ENCODE assay signal across 20 mouse cellular contexts in genomic region chr2:39338832-39339649, GRCm38 (mm10).
DNase-seq lines count a peak whose midpoint lies in the region; ATAC-seq lines count a peak whose summit lies in the region.
"Had no signal": no experiment of that assay in that cellular context is flagged by ENCODE, and none has a peak within 500 bp of the region (broad histone marks: within the 10 kb centered on the region; RNA-seq: fewer than 3 reads in every experiment).

No protein-coding gene starts in this region.

- H3K27me3 ChIP-seq in forebrain, embryonic 12.5 days = no peaks in the 10 kb centered on the region
- H3K27me3 ChIP-seq in forebrain, embryonic 16.5 days (replicated peaks; ENCODE audit: control insufficient read depth, insufficient read depth, low read length) = no peaks in the 10 kb centered on the region
- H3K27me3 ChIP-seq in kidney, embryonic 15.5 days = no peaks in the 10 kb centered on the region
- H3K27me3 ChIP-seq in neural tube, embryonic 12.5 days (replicated peaks) = no peaks in the 10 kb centered on the region
- H3K27me3 ChIP-seq: heart, embryonic 12.5 days; limb, embryonic 12.5 days; liver, embryonic 13.5 days; lung, embryonic 15.5 days had no signal

- H3K4me1 ChIP-seq in forebrain, embryonic 12.5 days = no peaks in the 10 kb centered on the region
- no peaks in the 10 kb centered on the region for H3K4me1 ChIP-seq in forebrain, embryonic 16.5 days (replicated peaks; ENCODE audit: control insufficient read depth, insufficient read depth, low read length)
- peaks cover 6% of the 10 kb centered on the region; the same call in 1 of the 2 replicates for H3K4me1 ChIP-seq in kidney, embryonic 15.5 days
- no peaks in the 10 kb centered on the region for H3K4me1 ChIP-seq in neural tube, embryonic 12.5 days
- H3K4me1 ChIP-seq: heart, embryonic 12.5 days; liver, embryonic 13.5 days; lung, embryonic 15.5 days had no signal

- H3K9me3 ChIP-seq in forebrain, embryonic 12.5 days = no peaks in the 10 kb centered on the region
- no peaks in the 10 kb centered on the region for H3K9me3 ChIP-seq in forebrain, embryonic 16.5 days (ENCODE audit: control insufficient read depth, low read length)
- no peaks in the 10 kb centered on the region for H3K9me3 ChIP-seq in kidney, embryonic 15.5 days (replicated peaks)
- H3K9me3 ChIP-seq in neural tube, embryonic 12.5 days = no peaks in the 10 kb centered on the region
- H3K9me3 ChIP-seq: heart, embryonic 12.5 days; limb, embryonic 12.5 days; liver, embryonic 13.5 days; lung, embryonic 15.5 days had no signal

- H3K27ac ChIP-seq in forebrain, embryonic 12.5 days = no peak overlapping the region
- H3K27ac ChIP-seq in forebrain, embryonic 16.5 days (ENCODE audit: low read length) = no peak overlapping the region
- H3K27ac ChIP-seq in kidney, embryonic 15.5 days = no peak overlapping the region
- H3K27ac ChIP-seq in neural tube, embryonic 12.5 days = no peak overlapping the region
- H3K27ac ChIP-seq: gastrocnemius, adult 2 months; limb, embryonic 12.5 days; liver, embryonic 13.5 days; lung, embryonic 15.5 days; macrophage had no signal

- no peak overlapping the region for H3K4me2 ChIP-seq in forebrain, embryonic 12.5 days
- no peak overlapping the region for H3K4me2 ChIP-seq in forebrain, embryonic 16.5 days (ENCODE audit: low read length)
- no peak overlapping the region for H3K4me2 ChIP-seq in kidney, embryonic 15.5 days
- H3K4me2 ChIP-seq in neural tube, embryonic 12.5 days (replicated peaks) = no peak overlapping the region
- H3K4me2 ChIP-seq: heart, embryonic 12.5 days; limb, embryonic 12.5 days; liver, embryonic 13.5 days; lung, embryonic 15.5 days had no signal

- ATAC-seq in forebrain, embryonic 12.5 days (ENCODE audit: low FRiP score) = peak; percentile 44; the same call in 1 of the 2 replicates
- ATAC-seq in forebrain, embryonic 16.5 days = no peak
- peak; percentile 22; the same call in 1 of the 2 replicates for ATAC-seq in kidney, embryonic 15.5 days (replicated peaks; ENCODE audit: low FRiP score)
- peak; percentile 66 for ATAC-seq in neural tube, embryonic 12.5 days (ENCODE audit: low FRiP score, low read depth)
- ATAC-seq: Patski had no signal

- H3K4me3 ChIP-seq in forebrain, embryonic 12.5 days (replicated peaks) = no peak overlapping the region
- no peak overlapping the region for H3K4me3 ChIP-seq in forebrain, embryonic 16.5 days (replicated peaks; ENCODE audit: low read length)
- no peak overlapping the region for H3K4me3 ChIP-seq in kidney, embryonic 15.5 days (replicated peaks)
- no peak overlapping the region for H3K4me3 ChIP-seq in neural tube, embryonic 12.5 days
- H3K4me3 ChIP-seq: gastrocnemius, adult 2 months; heart, embryonic 12.5 days; limb, embryonic 12.5 days; liver, embryonic 13.5 days; lung, embryonic 15.5 days had no signal

- 76% methylated on average over 9 of the region's 9 CpGs for WGBS in forebrain, embryonic 12.5 days
- 66% methylated on average over 9 of the region's 9 CpGs for WGBS in forebrain, embryonic 16.5 days
- 68% methylated on average over 9 of the region's 9 CpGs for WGBS in kidney, embryonic 15.5 days
- WGBS in neural tube, embryonic 12.5 days = 73% methylated on average over 9 of the region's 9 CpGs

- no peak for DNase-seq in kidney, postnatal 10 days
- no peak for DNase-seq in neural tube, embryonic 10.5 days (ENCODE audit: extremely low spot score, low spot score)
- DNase-seq in spleen, postnatal 14 days (ENCODE audit: low spot score in 2 of 2) = no peak
- no peak for DNase-seq in thymus, postnatal 0 days (ENCODE audit: low spot score)
- DNase-seq: cerebellum, postnatal 14 days; gastrocnemius, adult 2 months; heart, postnatal 36 days; kidney, postnatal 14 days; liver, embryonic 13.5 days; retina, postnatal 1 day; right cerebral cortex, postnatal 4 days had no signal

- no peaks in the 10 kb centered on the region for H3K36me3 ChIP-seq in forebrain, embryonic 12.5 days (replicated peaks)
- no peaks in the 10 kb centered on the region for H3K36me3 ChIP-seq in forebrain, embryonic 16.5 days (ENCODE audit: control insufficient read depth, insufficient read depth)
- no peaks in the 10 kb centered on the region for H3K36me3 ChIP-seq in kidney, embryonic 15.5 days
- H3K36me3 ChIP-seq in neural tube, embryonic 12.5 days = no peaks in the 10 kb centered on the region
- H3K36me3 ChIP-seq: heart, embryonic 12.5 days; limb, embryonic 12.5 days; liver, embryonic 13.5 days; lung, embryonic 15.5 days had no signal

- no peak overlapping the region for H3K9ac ChIP-seq in forebrain, embryonic 12.5 days
- no peak overlapping the region for H3K9ac ChIP-seq in forebrain, embryonic 16.5 days (replicated peaks; ENCODE audit: low read depth, low read length)
- no peak overlapping the region for H3K9ac ChIP-seq in kidney, embryonic 15.5 days
- H3K9ac ChIP-seq in neural tube, embryonic 12.5 days = no peak overlapping the region
- H3K9ac ChIP-seq: heart, embryonic 12.5 days; limb, embryonic 12.5 days; liver, embryonic 13.5 days; lung, embryonic 15.5 days had no signal
